Mouse (Mus musculus) liver, postnatal 0 days (tissue): ENCODE measurements around the gene Zfhx2.

Experiments
- CTCF ChIP-seq: sonication (generic); IDR thresholded peaks from 2 replicates; pipeline ENCODE4 v1.5.1; 2016; ENCODE audit warnings: antibody characterized with exemption, low read depth
- EP300 ChIP-seq: IDR thresholded peaks from 2 replicates; pipeline ENCODE4 v1.6.1; 2016; ENCODE audit warnings: antibody characterized with exemption, low read depth, mild to moderate bottlenecking

DNA sequence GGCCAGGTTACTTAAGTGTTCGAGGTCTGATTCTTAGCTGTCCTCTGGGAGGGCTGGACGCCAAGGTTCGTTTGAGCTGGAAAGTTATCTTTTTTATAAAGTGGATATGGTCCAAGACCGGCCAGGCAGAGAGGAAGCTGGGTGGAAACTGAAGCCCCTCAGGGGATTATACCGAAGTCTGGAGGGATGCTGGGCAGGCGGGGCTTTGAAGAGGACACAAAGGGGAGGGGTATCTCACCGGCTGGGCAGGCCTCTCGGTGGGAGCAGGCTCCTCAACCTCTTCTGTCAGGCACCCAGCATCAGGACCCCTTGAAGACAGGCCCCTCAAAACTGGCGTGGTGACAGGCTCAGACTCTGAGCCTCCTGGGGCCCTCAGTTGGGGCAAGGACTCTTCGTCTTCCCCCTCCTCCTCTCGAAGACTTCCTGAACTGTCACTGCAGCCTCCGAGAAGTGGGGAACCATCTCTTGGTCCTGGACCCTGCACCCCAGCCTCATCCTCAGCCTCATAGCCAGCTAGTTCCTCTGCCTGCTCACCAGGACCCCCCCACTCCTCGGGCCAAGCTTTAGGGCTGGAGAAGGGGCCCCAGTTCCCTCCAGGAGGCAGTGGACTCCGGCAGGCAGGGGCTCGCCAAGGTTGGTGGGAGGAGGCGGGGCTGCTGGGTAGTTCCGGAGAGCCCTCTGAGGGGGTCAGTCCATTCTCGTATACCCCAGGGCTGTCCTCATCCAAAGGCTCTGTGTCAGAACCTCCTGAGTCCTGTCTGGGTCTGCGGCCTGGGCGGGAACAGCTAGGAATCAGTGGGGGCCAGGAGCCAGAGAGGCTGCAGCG, 17.1 kb upstream of the Zfhx2 start:
- TF ChIP-seq CTCF (no peak), EP300 (no peak)
